Mouse (Mus musculus) bone marrow macrophage, adult 2 months (primary cell): Measurements from ENCODE around the gene Kcnma1. TPM values are rescaled to one million over a fixed set of nuclear protein-coding genes. Genes with fewer than 3 reads are reported as not detected.

Source experiments
- H3K27ac ChIP-seq: 2 replicates; pipeline ENCODE4 v1.5.1; 2012; ENCODE audit warnings: low read depth, low read length; ENCODE audit not compliant: insufficient read depth
- H3K4me1 ChIP-seq: 2 replicates; pipeline ENCODE4 v1.6.1; 2012; ENCODE audit warnings: low read length; ENCODE audit not compliant: control insufficient read depth, insufficient read depth
- H3K4me3 ChIP-seq: 2 replicates; pipeline ENCODE4 v1.5.1; 2012; ENCODE audit warnings: mild to moderate bottlenecking, low read length, moderate library complexity; ENCODE audit not compliant: insufficient read depth
- CTCF ChIP-seq: IDR thresholded peaks from 2 replicates; pipeline ENCODE4 v1.5.1; 2012; ENCODE audit warnings: low read depth, mild to moderate bottlenecking, low read length, moderate library complexity
- POLR2A ChIP-seq: IDR thresholded peaks from 2 replicates; pipeline ENCODE4 v1.6.1; 2012; ENCODE audit warnings: mild to moderate bottlenecking, low read depth, low read length, borderline replicate concordance
- polyA plus RNA-seq: library from polyadenylated mRNA; stranded (reverse); fragments of >200 nt; gene quantifications from 2 replicates; pipeline ENCODE4 v1.2.4, GENCODE M21; 2012; ENCODE audit not compliant: missing spikeins, insufficient read depth, insufficient read length

The Kcnma1 gene
- polyA plus RNA-seq, 1 experiment, result not detected

- H3K27ac ChIP-seq, result no peak overlapping the region
- TF ChIP-seq POLR2A (no peak), CTCF (no peak)
- no peak overlapping the region for H3K4me3 ChIP-seq
- no peaks in the 10 kb centered on the region for H3K4me1 ChIP-seq
These were observed 183.0 kb downstream of the Kcnma1 start for GRCm38 (mm10) chr14:23831284-23831683.

- H3K27ac ChIP-seq, result no peak overlapping the region
- H3K4me1 ChIP-seq, result no peaks in the 10 kb centered on the region
- TF ChIP-seq CTCF (no peak), POLR2A (no peak)
- H3K4me3 ChIP-seq, result no peak overlapping the region
These were observed 184.0 kb downstream of the Kcnma1 start for GRCm38 (mm10) chr14:23830316-23830715.

- TF ChIP-seq CTCF, result no peak
- no peak for TF ChIP-seq POLR2A
- no peaks in the 10 kb centered on the region for H3K4me1 ChIP-seq
- H3K4me3 ChIP-seq, result no peak overlapping the region
- H3K27ac ChIP-seq, result no peak overlapping the region
These were observed 185.5 kb downstream of the Kcnma1 start for GRCm38 (mm10) chr14:23828711-23829320.

GRCm38 (mm10) chr14:23824937-23825336, 189.4 kb downstream of the Kcnma1 start:
- no peak overlapping the region for H3K27ac ChIP-seq
- no peaks in the 10 kb centered on the region for H3K4me1 ChIP-seq
- TF ChIP-seq CTCF (no peak), POLR2A (no peak)
- H3K4me3 ChIP-seq, result no peak overlapping the region

- TF ChIP-seq CTCF, result no peak
- TF ChIP-seq POLR2A, result no peak
- Histone ChIP-seq H3K4me3 (no peak overlapping the region), H3K27ac (no peak overlapping the region)
These were observed 190.0 kb downstream of the Kcnma1 start for GRCm38 (mm10) chr14:23824267-23824666.

GRCm38 (mm10) chr14:23817585-23817984, 196.7 kb downstream of the Kcnma1 start:
- Histone ChIP-seq H3K27ac (no peak overlapping the region), H3K4me1 (no peaks in the 10 kb centered on the region), H3K4me3 (no peak overlapping the region)
- TF ChIP-seq CTCF (no peak), POLR2A (no peak)

More at GRCm38 (mm10) chr14:23824267-23824666, 190.0 kb downstream of the Kcnma1 start:
- no peaks in the 10 kb centered on the region for H3K4me1 ChIP-seq

- no peak overlapping the region for H3K27ac ChIP-seq
- H3K4me3 ChIP-seq, result no peak overlapping the region
- no peaks in the 10 kb centered on the region for H3K4me1 ChIP-seq
- TF ChIP-seq POLR2A, result no peak
- TF ChIP-seq CTCF, result no peak
These were observed 204.2 kb downstream of the Kcnma1 start for GRCm38 (mm10) chr14:23810081-23810480.

GRCm38 (mm10) chr14:23809124-23809523, 205.2 kb downstream of the Kcnma1 start:
- Histone ChIP-seq H3K4me1 (no peaks in the 10 kb centered on the region), H3K4me3 (no peak overlapping the region), H3K27ac (no peak overlapping the region)
- TF ChIP-seq POLR2A, result no peak
- no peak for TF ChIP-seq CTCF

- H3K4me3 ChIP-seq, result no peak overlapping the region
- H3K27ac ChIP-seq, result no peak overlapping the region
- H3K4me1 ChIP-seq, result no peaks in the 10 kb centered on the region
- TF ChIP-seq CTCF (no peak), POLR2A (no peak)
These were observed 207.9 kb downstream of the Kcnma1 start for GRCm38 (mm10) chr14:23806378-23806777.

GRCm38 (mm10) chr14:23796878-23797277, 217.4 kb downstream of the Kcnma1 start:
- no peak overlapping the region for H3K27ac ChIP-seq
- H3K4me3 ChIP-seq, result no peak overlapping the region
- TF ChIP-seq POLR2A (no peak), CTCF (no peak)
- no peaks in the 10 kb centered on the region for H3K4me1 ChIP-seq

- Histone ChIP-seq H3K27ac (no peak overlapping the region), H3K4me3 (no peak overlapping the region), H3K4me1 (no peaks in the 10 kb centered on the region)
- no peak for TF ChIP-seq POLR2A
- TF ChIP-seq CTCF, result no peak
These were observed 221.6 kb downstream of the Kcnma1 start for GRCm38 (mm10) chr14:23792674-23793073.
